In the genomic region with DNA sequence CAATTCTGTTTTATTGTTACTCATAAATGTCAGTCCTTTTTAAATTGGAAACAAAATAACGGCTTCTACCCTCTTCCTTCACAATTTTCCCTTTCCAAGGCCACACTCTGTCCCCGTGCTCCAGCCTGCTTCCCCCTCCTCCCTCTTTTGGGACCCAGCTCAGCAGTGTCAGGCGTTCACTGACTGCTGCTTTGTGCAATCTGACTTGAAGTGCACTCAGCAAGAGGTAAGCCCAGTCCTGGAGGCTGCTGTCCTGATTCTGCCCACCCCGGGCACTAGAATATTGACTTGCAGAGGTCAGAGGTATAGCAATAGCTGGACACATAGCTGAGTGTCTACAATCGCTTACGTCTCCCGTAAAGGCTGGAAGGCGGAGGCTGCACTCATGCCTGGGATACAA, we compare ENCODE assay signal across 10 mouse cellular contexts. TPM values are rescaled to one million over a fixed set of nuclear protein-coding genes. Genes with fewer than 3 reads are reported as not detected.
DNase-seq lines count a peak whose midpoint lies in the region; ATAC-seq lines count a peak whose summit lies in the region.
"Had no signal": no experiment of that assay in that cellular context is flagged by ENCODE, and none has a peak within 500 bp of the region (broad histone marks: within the 10 kb centered on the region; RNA-seq: fewer than 3 reads in every experiment).

No protein-coding gene starts in this region.

- H3K27ac ChIP-seq in neural tube, embryonic 11.5 days (ENCODE audit: low read depth, low read length) = 0 out of 2 replicates have a peak overlapping the region, but pooled peaks have one; percentile 45
- peak overlapping the region; percentile 85 for H3K27ac ChIP-seq in hindbrain, embryonic 10.5 days
- peak overlapping the region; percentile 80 for H3K27ac ChIP-seq in midbrain, embryonic 12.5 days (replicated peaks)

- H3K4me2 ChIP-seq in neural tube, embryonic 11.5 days (ENCODE audit: low read depth) = no peak overlapping the region
- H3K4me2 ChIP-seq in midbrain, embryonic 12.5 days (replicated peaks) = peak overlapping the region; percentile 8

- intact Hi-C loops in gastrocnemius, postnatal 14 days (cut with DNase I; ENCODE audit: low total_unique reads) = no loop called here

- no peak for ATAC-seq in neural tube, embryonic 11.5 days (ENCODE audit: insufficient read depth, low FRiP score, low TSS enrichment)
- 0 out of 2 replicates have a peak, but pooled peaks have one; percentile 6 for ATAC-seq in midbrain, embryonic 12.5 days (ENCODE audit: low FRiP score, low read depth)
- no peak for ATAC-seq in activated CD4-positive, CD25-positive, alpha-beta regulatory T cell, adult 4 months

- no peak overlapping the region for H3K9ac ChIP-seq in neural tube, embryonic 11.5 days (ENCODE audit: low read length)
- H3K9ac ChIP-seq in midbrain, embryonic 12.5 days (replicated peaks) = no peak overlapping the region

- H3K9me3 ChIP-seq in neural tube, embryonic 11.5 days (ENCODE audit: control insufficient read depth, low read length) = no peaks in the 10 kb centered on the region
- no peaks in the 10 kb centered on the region for H3K9me3 ChIP-seq in hindbrain, embryonic 10.5 days
- H3K9me3 ChIP-seq in midbrain, embryonic 12.5 days = no peaks in the 10 kb centered on the region

- 54% methylated on average over 8 of the region's 8 CpGs for WGBS in neural tube, embryonic 11.5 days
- 62% methylated on average over 8 of the region's 8 CpGs for WGBS in hindbrain, embryonic 10.5 days
- 44% methylated on average over 8 of the region's 8 CpGs for WGBS in midbrain, embryonic 12.5 days

- no peak overlapping the region for H3K4me3 ChIP-seq in neural tube, embryonic 11.5 days (ENCODE audit: low read depth, low read length)
- H3K4me3 ChIP-seq in hindbrain, embryonic 10.5 days = peak overlapping the region; percentile 16; the same call in 1 of the 2 replicates
- no peak overlapping the region for H3K4me3 ChIP-seq in midbrain, embryonic 12.5 days

- DNase-seq in neural tube, embryonic 11.5 days (ENCODE audit: low spot score) = no peak
- no peak for DNase-seq in neural tube, embryonic 10.5 days (ENCODE audit: extremely low spot score, low spot score)
- DNase-seq in hindbrain, embryonic 10.5 days (ENCODE audit: low spot score) = no peak
- DNase-seq in gastrocnemius, postnatal 14 days = no peak
- DNase-seq in thymus, adult 18-20 months = no peak
- DNase-seq: cerebellum, postnatal 36 days; heart, postnatal 4 days had no signal

- peaks cover 27% of the 10 kb centered on the region for H3K4me1 ChIP-seq in neural tube, embryonic 11.5 days (ENCODE audit: control insufficient read depth, insufficient read depth, low read length)
- peaks cover 60% of the 10 kb centered on the region for H3K4me1 ChIP-seq in hindbrain, embryonic 10.5 days (replicated peaks)
- H3K4me1 ChIP-seq in midbrain, embryonic 12.5 days = peaks cover 46% of the 10 kb centered on the region

- H3K36me3 ChIP-seq in neural tube, embryonic 11.5 days (ENCODE audit: control insufficient read depth, insufficient read depth, low read length) = no peaks in the 10 kb centered on the region
- H3K36me3 ChIP-seq in hindbrain, embryonic 10.5 days = peaks cover 28% of the 10 kb centered on the region
- peaks cover 21% of the 10 kb centered on the region for H3K36me3 ChIP-seq in midbrain, embryonic 12.5 days

- H3K27me3 ChIP-seq in neural tube, embryonic 11.5 days (ENCODE audit: control insufficient read depth, insufficient read depth, low read length) = no peaks in the 10 kb centered on the region
- H3K27me3 ChIP-seq in hindbrain, embryonic 10.5 days (ENCODE audit: insufficient read depth, poor library complexity, severe bottlenecking) = peaks cover 6% of the 10 kb centered on the region; the same call in 1 of the 2 replicates
- peaks cover 64% of the 10 kb centered on the region for H3K27me3 ChIP-seq in midbrain, embryonic 12.5 days
- H3K27me3 ChIP-seq: CH12.LX had no signal

RNA-seq across cellular contexts. Expression of gene Serpinh1, which starts 39.8 kb away (rescaled TPM):
- polyA plus RNA-seq in neural tube, embryonic 11.5 days (2014; fragmentation: Nextera tagmentation; extraction: Ambion mirVana) = 337 and 339 TPM in 2 replicates
- polyA plus RNA-seq in hindbrain, embryonic 10.5 days (2016; fragmentation: Nextera tagmentation; extraction: Ambion mirVana) = 861 and 996 TPM in 2 replicates
- polyA plus RNA-seq in midbrain, embryonic 12.5 days (2016; fragmentation: Nextera tagmentation; extraction: Ambion mirVana) = 475 and 557 TPM in 2 replicates
- polyA plus RNA-seq in activated CD4-positive, CD25-positive, alpha-beta regulatory T cell, adult 4 months (2017; shearing (Covaris generic)) = not detected
- 100 to 1,000 TPM; 190 to 248 TPM for total RNA-seq in gastrocnemius, postnatal 14 days (2021)
- total RNA-seq: CH12.LX had no signal

RNA-seq across cellular contexts. Expression of gene Map6, which starts 46.0 kb away (rescaled TPM):
- polyA plus RNA-seq in neural tube, embryonic 11.5 days (2014; fragmentation: Nextera tagmentation; extraction: Ambion mirVana) = 46.7 and 57.0 TPM in 2 replicates
- polyA plus RNA-seq in hindbrain, embryonic 10.5 days (2016; fragmentation: Nextera tagmentation; extraction: Ambion mirVana) = 32.9 and 65.5 TPM in 2 replicates
- polyA plus RNA-seq in midbrain, embryonic 12.5 days (2016; fragmentation: Nextera tagmentation; extraction: Ambion mirVana) = 87.5 and 98.6 TPM in 2 replicates
- polyA plus RNA-seq in activated CD4-positive, CD25-positive, alpha-beta regulatory T cell, adult 4 months (2017; shearing (Covaris generic)) = 1 to 10 TPM; 2.8 to 4.1 TPM
- total RNA-seq in gastrocnemius, postnatal 14 days (2021) = 1 to 10 TPM; 3.9 to 6.6 TPM

Comparison
In these comparisons a context has a peak if more than half of its experiments do, and no peak if none do; other contexts are left out.
1. RNA of gene Serpinh1, which starts 39.8 kb away (polyA plus RNA-seq): 861 to 996 TPM in hindbrain, embryonic 10.5 days, 475 to 557 TPM in midbrain, embryonic 12.5 days and 337 to 339 TPM in neural tube, embryonic 11.5 days; not detected in activated CD4-positive, CD25-positive, alpha-beta regulatory T cell, adult 4 months; every median in the first group is over 100 times any median in the second.
2. Peak in every context shown above with its lines, with median percentiles within 50 percentile points of each other: H3K27ac ChIP-seq.